Mouse (Mus musculus) adrenal gland, postnatal 36 days (tissue): ENCODE data around the gene Spon1. TPM values are rescaled to one million over a fixed set of nuclear protein-coding genes. Genes with fewer than 3 reads are reported as not detected.

Experiments used
- DNase-seq, 2 experiments: peaks; one replicate each; pipeline ENCODE4 v3.0.0; 2021; ENCODE audit warnings: mixed read lengths in 1 of 2
- total RNA-seq, 2 experiments: library from RNA; stranded (reverse); gene quantifications; 2 replicates each; pipeline ENCODE4 v1.2.3; 2021

Spon1 gene
- total RNA-seq, 2 experiments from 2014 or later = 9.7 to 12.4 TPM

DNA sequence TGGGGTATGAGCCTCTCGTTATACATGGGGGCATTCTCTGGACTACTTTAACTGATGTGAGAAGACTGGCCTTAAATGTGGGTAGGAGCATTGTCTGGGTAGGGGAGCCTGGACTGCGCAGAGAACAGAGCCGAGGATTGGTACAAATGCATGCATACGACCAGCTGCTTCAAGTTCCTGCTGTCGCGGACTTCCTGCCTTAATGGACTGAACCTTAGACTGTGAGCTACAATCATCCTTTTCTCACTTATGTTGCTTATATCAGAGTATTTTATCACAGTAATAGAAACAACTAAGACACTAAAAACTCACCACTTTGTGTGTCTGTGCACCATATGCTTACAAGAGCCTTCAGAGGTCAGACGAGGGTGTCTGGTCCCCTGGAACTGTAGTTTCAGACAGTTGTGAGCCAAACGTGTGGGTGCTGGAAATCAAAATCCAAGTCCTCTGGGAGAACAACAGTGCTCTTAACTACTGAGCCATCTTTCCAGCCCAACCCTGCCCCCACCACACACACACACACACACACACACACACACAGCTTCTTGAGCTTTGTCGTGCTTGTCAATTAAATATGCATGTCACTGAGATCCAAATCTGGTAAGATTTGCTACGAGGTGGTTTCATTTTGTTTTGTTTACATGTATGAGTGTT lies 325.2 kb downstream of the Spon1 start:
- DNase-seq = no peak
